Mouse (Mus musculus) ES-E14 (cell line): Measurements from ENCODE around the gene Fut8. TPM values are rescaled to one million over a fixed set of nuclear protein-coding genes. Genes with fewer than 3 reads are reported as not detected.

Experiments used
- DNase-seq: peaks from one replicate; pipeline ENCODE4 v3.0.0-alpha.2; 2013; ENCODE audit warnings: low read depth, low spot score
- H3K27ac ChIP-seq: 2 replicates; pipeline ENCODE4 v1.5.1; 2012; ENCODE audit warnings: low read depth, mild to moderate bottlenecking, low read length, moderate library complexity, mixed read lengths; ENCODE audit not compliant: poor library complexity, insufficient read depth, severe bottlenecking
- H3K36me3 ChIP-seq: 2 replicates; pipeline ENCODE4 v1.6.1; 2012; ENCODE audit warnings: mild to moderate bottlenecking, low read length, moderate library complexity, mixed read lengths; ENCODE audit not compliant: control insufficient read depth, poor library complexity, insufficient read depth, severe bottlenecking
- H3K4me1 ChIP-seq, 2 experiments: fragments of 150-350 bp in 1 of 2; sonication (generic) in 1 of 2; 2 replicates each; pipeline ENCODE4 v1.6.1; 2012; ENCODE audit warnings: low read length in 2 of 2, mild to moderate bottlenecking in 1 of 2, mixed read lengths in 1 of 2; ENCODE audit not compliant: control insufficient read depth in 2 of 2, insufficient read depth in 2 of 2, poor library complexity in 1 of 2
- H3K4me3 ChIP-seq, 2 experiments: fragments of 150-350 bp in 1 of 2; sonication (generic) in 1 of 2; 2 replicates each; pipeline ENCODE4 v1.5.1; 2012; ENCODE audit warnings: low read length in 2 of 2, low read depth in 1 of 2, mild to moderate bottlenecking in 1 of 2, mixed read lengths in 1 of 2; ENCODE audit not compliant: insufficient read depth in 1 of 2, poor library complexity in 1 of 2, severe bottlenecking in 1 of 2
- H3K9ac ChIP-seq: 2 replicates; pipeline ENCODE4 v1.6.1; 2012; ENCODE audit warnings: low read depth, mild to moderate bottlenecking, low read length, mixed read lengths; ENCODE audit not compliant: poor library complexity, insufficient read depth, severe bottlenecking
- H3K9me3 ChIP-seq: fragments of 150-350 bp; sonication (generic); 2 replicates; pipeline ENCODE4 v1.6.1; 2012; ENCODE audit warnings: low read depth, mild to moderate bottlenecking, low read length; ENCODE audit not compliant: control insufficient read depth, insufficient read depth
- CHD2 ChIP-seq: IDR thresholded peaks from 2 replicates; pipeline ENCODE4 v1.6.1; 2014; ENCODE audit warnings: mild to moderate bottlenecking, low read depth, low read length, inconsistent platforms
- HCFC1 ChIP-seq: IDR thresholded peaks from 2 replicates; pipeline ENCODE4 v1.6.1; 2012; ENCODE audit warnings: low read length, inconsistent platforms, borderline replicate concordance; ENCODE audit not compliant: insufficient read depth
- MAFK ChIP-seq: IDR thresholded peaks from 2 replicates; pipeline ENCODE4 v1.6.1; 2014; ENCODE audit warnings: mild to moderate bottlenecking, low read depth, low read length, inconsistent platforms; ENCODE audit not compliant: insufficient read depth
- ZC3H11A ChIP-seq: IDR thresholded peaks from 2 replicates; pipeline ENCODE4 v1.6.1; 2012; ENCODE audit warnings: low read depth, mild to moderate bottlenecking, inconsistent platforms, low read length, borderline replicate concordance
- ZNF384 ChIP-seq: IDR thresholded peaks from 2 replicates; pipeline ENCODE4 v1.6.1; 2012; ENCODE audit warnings: low read depth, low read length, inconsistent platforms
- in situ Hi-C, 2 experiments: fragments of 600-800 bp; cut with MboI; formaldehyde crosslinking; loops; one replicate each; pipeline ENCODE4 v1.15.1; 2025; ENCODE audit warnings: low sequenced_read_pairs in 2 of 2, inconsistent platforms in 1 of 2; ENCODE audit not compliant: unreplicated experiment in 2 of 2
- total RNA-seq: library from RNA; depleted of rRNA; stranded (reverse); fragments of 300-350 nt; gene quantifications from 2 replicates; pipeline ENCODE4 v1.2.3, GENCODE M21; 2012

The Fut8 gene
- total RNA-seq, 1 experiment: 26.3 TPM

- in situ Hi-C loops: no loop called here
- H3K4me3 ChIP-seq: no peak overlapping the region
Observed at GRCm38 (mm10) chr12:77313502-77313901, 75.6 kb downstream of the Fut8 start.

GRCm38 (mm10) chr12:77324142-77324541, 86.2 kb downstream of the Fut8 start:
- no peak overlapping the region for H3K27ac ChIP-seq
- H3K9me3 ChIP-seq: no peaks in the 10 kb centered on the region
- no peak overlapping the region for H3K9ac ChIP-seq
- in situ Hi-C loops: no loop called here
- no peak for DNase-seq
- H3K4me3 ChIP-seq: no peak overlapping the region
- H3K4me1 ChIP-seq: no peaks in the 10 kb centered on the region
- H3K36me3 ChIP-seq: no peaks in the 10 kb centered on the region
- TF ChIP-seq HCFC1 (no peak), ZNF384 (no peak), CHD2 (no peak), ZC3H11A (no peak), MAFK (no peak)

More at GRCm38 (mm10) chr12:77313502-77313901, 75.6 kb downstream of the Fut8 start:
- TF ChIP-seq ZNF384: no peak
- TF ChIP-seq HCFC1: no peak
- no peak for TF ChIP-seq MAFK
- TF ChIP-seq ZC3H11A: no peak
- no peak for TF ChIP-seq CHD2
- no peaks in the 10 kb centered on the region for H3K36me3 ChIP-seq
- H3K9ac ChIP-seq: no peak overlapping the region
- H3K4me1 ChIP-seq: no peaks in the 10 kb centered on the region
- H3K27ac ChIP-seq: no peak overlapping the region
- no peaks in the 10 kb centered on the region for H3K9me3 ChIP-seq
- DNase-seq: no peak

- no peak overlapping the region for H3K9ac ChIP-seq
- no peak for DNase-seq
- H3K9me3 ChIP-seq: no peaks in the 10 kb centered on the region
- TF ChIP-seq CHD2 (no peak), MAFK (no peak)
- no peaks in the 10 kb centered on the region for H3K36me3 ChIP-seq
- in situ Hi-C loops: no loop called here
- H3K4me1 ChIP-seq: no peaks in the 10 kb centered on the region
- H3K4me3 ChIP-seq: no peak overlapping the region
- H3K27ac ChIP-seq: no peak overlapping the region
Observed at GRCm38 (mm10) chr12:77346521-77346920, 108.6 kb downstream of the Fut8 start.

- DNase-seq: no peak
- H3K36me3 ChIP-seq: no peaks in the 10 kb centered on the region
- no peaks in the 10 kb centered on the region for H3K4me1 ChIP-seq
- TF ChIP-seq ZC3H11A (no peak), ZNF384 (no peak), MAFK (no peak), HCFC1 (no peak), CHD2 (no peak)
- in situ Hi-C loops: no loop called here
- no peaks in the 10 kb centered on the region for H3K9me3 ChIP-seq
- no peak overlapping the region for H3K9ac ChIP-seq
- H3K4me3 ChIP-seq: no peak overlapping the region
- H3K27ac ChIP-seq: no peak overlapping the region
Observed at GRCm38 (mm10) chr12:77349543-77349942, 111.6 kb downstream of the Fut8 start.

- in situ Hi-C loops: no loop called here
- no peak for TF ChIP-seq CHD2
- TF ChIP-seq ZNF384: no peak
- TF ChIP-seq ZC3H11A: no peak
- TF ChIP-seq HCFC1: no peak
- peak; percentile 54; the same call in 1 of the 2 replicates for TF ChIP-seq MAFK
- H3K9me3 ChIP-seq: no peaks in the 10 kb centered on the region
- no peak overlapping the region for H3K9ac ChIP-seq
- no peak for DNase-seq
- no peak overlapping the region for H3K27ac ChIP-seq
- no peaks in the 10 kb centered on the region for H3K36me3 ChIP-seq
- H3K4me1 ChIP-seq: no peaks in the 10 kb centered on the region
- H3K4me3 ChIP-seq: no peak overlapping the region
Observed at GRCm38 (mm10) chr12:77415720-77416119, 177.8 kb downstream of the Fut8 start.
